Mouse (Mus musculus) CH12.LX (cell line): ENCODE measurements around the gene Ifitm5. TPM values are rescaled to one million over a fixed set of nuclear protein-coding genes. Genes with fewer than 3 reads are reported as not detected.

Source experiments
- DNase-seq: peaks from one replicate; pipeline ENCODE4 v3.0.0-alpha.2; 2013; ENCODE audit errors: extremely low read depth
- H3K27ac ChIP-seq: 2 replicates; pipeline ENCODE4 v1.5.1; 2012; ENCODE audit warnings: low read depth, mild to moderate bottlenecking, control low read depth, moderate library complexity; ENCODE audit not compliant: insufficient read depth
- H3K27me3 ChIP-seq: replicated peaks from 2 replicates; pipeline ENCODE3; 2012; ENCODE audit warnings: inconsistent platforms
- H3K36me3 ChIP-seq, 2 experiments: replicated peaks in 1 of 2; 2 replicates each; pipeline versions ENCODE3 to v1.6.1; 2012; ENCODE audit warnings: inconsistent platforms in 1 of 2, low read length in 1 of 2, mild to moderate bottlenecking in 1 of 2, mixed read lengths in 1 of 2, moderate library complexity in 1 of 2; ENCODE audit not compliant: control insufficient read depth in 1 of 2, insufficient read depth in 1 of 2
- H3K4me1 ChIP-seq, 2 experiments: 2 replicates each; pipeline ENCODE4 v1.6.1; 2012; ENCODE audit warnings: inconsistent platforms in 1 of 2, moderate library complexity in 1 of 2; ENCODE audit not compliant: insufficient read depth in 2 of 2, control insufficient read depth in 1 of 2
- H3K4me2 ChIP-seq: 2 replicates; pipeline ENCODE4 v1.6.1; 2012; ENCODE audit warnings: low read depth, mild to moderate bottlenecking, control low read depth; ENCODE audit not compliant: poor library complexity, insufficient read depth, severe bottlenecking
- H3K4me3 ChIP-seq, 3 experiments: fragments of 150-350 bp in 1 of 3; sonication (generic) in 1 of 3; replicated peaks in 1 of 3; 2 replicates each; pipeline versions ENCODE3 to v1.5.1; 2011 to 2012; ENCODE audit warnings: low read depth in 2 of 3, low read length in 2 of 3, mild to moderate bottlenecking in 2 of 3, moderate library complexity in 2 of 3, control low read depth in 1 of 3, improper control_type of control experiment in 1 of 3, inconsistent platforms in 1 of 3, mixed read lengths in 1 of 3; ENCODE audit not compliant: poor library complexity in 1 of 3
- H3K79me2 ChIP-seq: replicated peaks from 2 replicates; pipeline ENCODE4 v1.6.1; 2012; ENCODE audit warnings: mild to moderate bottlenecking, moderate library complexity; ENCODE audit not compliant: control insufficient read depth, poor library complexity, insufficient read depth, severe bottlenecking; ENCODE audit errors: extremely low read depth
- H3K9ac ChIP-seq: 2 replicates; pipeline ENCODE4 v1.6.1; 2012; ENCODE audit warnings: low read depth, mild to moderate bottlenecking, control low read depth, moderate library complexity; ENCODE audit not compliant: insufficient read depth
- H3K9me3 ChIP-seq: replicated peaks from 2 replicates; pipeline ENCODE3; 2012; ENCODE audit warnings: low read length, inconsistent platforms, mixed read lengths
- BHLHE40 ChIP-seq: IDR thresholded peaks from 2 replicates; pipeline ENCODE4 v1.6.1; 2011; ENCODE audit warnings: mild to moderate bottlenecking, low read depth, low read length, improper control_type of control experiment
- CHD1 ChIP-seq: IDR thresholded peaks from 2 replicates; pipeline ENCODE4 v1.6.1; 2012; ENCODE audit warnings: low read depth, low read length, improper control_type of control experiment, inconsistent platforms
- CTCF ChIP-seq, 2 experiments: IDR thresholded peaks in 1 of 2; conservative IDR thresholded peaks in 1 of 2; 2 replicates each; pipeline ENCODE4 v1.5.1; 2011 to 2012; ENCODE audit warnings: low read depth in 2 of 2, low read length in 2 of 2, improper control_type of control experiment in 1 of 2, inconsistent platforms in 1 of 2, mild to moderate bottlenecking in 1 of 2, moderate library complexity in 1 of 2
- ELF1 ChIP-seq: IDR thresholded peaks from 2 replicates; pipeline ENCODE4 v1.6.1; 2014; ENCODE audit warnings: low read depth, mild to moderate bottlenecking, inconsistent platforms, low read length, improper control_type of control experiment
- EP300 ChIP-seq: IDR thresholded peaks from 2 replicates; pipeline ENCODE4 v1.6.1; 2011; ENCODE audit warnings: low read length, improper control_type of control experiment
- ETS1 ChIP-seq: conservative IDR thresholded peaks from 2 replicates; pipeline ENCODE4 v1.6.1; 2012; ENCODE audit warnings: low read depth, mild to moderate bottlenecking, inconsistent platforms, low read length, improper control_type of control experiment, moderate library complexity
- HCFC1 ChIP-seq: IDR thresholded peaks from 2 replicates; pipeline ENCODE4 v1.6.1; 2012; ENCODE audit warnings: low read depth, mild to moderate bottlenecking, inconsistent platforms, low read length, improper control_type of control experiment
- MAX ChIP-seq: IDR thresholded peaks from 2 replicates; pipeline ENCODE4 v1.6.1; 2011; ENCODE audit warnings: low read length, improper control_type of control experiment
- MXI1 ChIP-seq: IDR thresholded peaks from 2 replicates; pipeline ENCODE4 v1.6.1; 2011; ENCODE audit warnings: mild to moderate bottlenecking, low read depth, low read length, improper control_type of control experiment
- MYC ChIP-seq: IDR thresholded peaks from 2 replicates; pipeline ENCODE4 v1.6.1; 2011; ENCODE audit warnings: low read depth, mild to moderate bottlenecking, improper control_type of control experiment, low read length
- NELFE ChIP-seq: IDR thresholded peaks from 2 replicates; pipeline ENCODE4 v1.6.1; 2011; ENCODE audit warnings: low read depth, low read length, improper control_type of control experiment
- POLR2AphosphoS2 ChIP-seq: IDR thresholded peaks from 2 replicates; pipeline ENCODE4 v1.6.1; 2011; ENCODE audit warnings: low read depth, low read length, improper control_type of control experiment
- RCOR1 ChIP-seq: conservative IDR thresholded peaks from 2 replicates; pipeline ENCODE4 v1.6.1; 2012; ENCODE audit warnings: low read depth, mild to moderate bottlenecking, inconsistent platforms, low read length, improper control_type of control experiment
- SIN3A ChIP-seq: IDR thresholded peaks from 2 replicates; pipeline ENCODE4 v1.6.1; 2012; ENCODE audit warnings: low read length, improper control_type of control experiment, inconsistent platforms
- SMC3 ChIP-seq: IDR thresholded peaks from 2 replicates; pipeline ENCODE4 v1.6.1; 2011; ENCODE audit warnings: low read depth, low read length, improper control_type of control experiment
- USF1 ChIP-seq: IDR thresholded peaks from 2 replicates; pipeline ENCODE4 v1.6.1; 2014; ENCODE audit warnings: low read depth, mild to moderate bottlenecking, inconsistent platforms, low read length, improper control_type of control experiment
- USF2 ChIP-seq: conservative IDR thresholded peaks from 2 replicates; pipeline ENCODE4 v1.6.1; 2011; ENCODE audit warnings: low read depth, low read length, improper control_type of control experiment
- ZKSCAN1 ChIP-seq: IDR thresholded peaks from 2 replicates; pipeline ENCODE4 v1.6.1; 2012; ENCODE audit warnings: low read depth, inconsistent platforms, low read length, improper control_type of control experiment, borderline replicate concordance
- ZMIZ1 ChIP-seq: IDR thresholded peaks from 2 replicates; pipeline ENCODE4 v1.6.1; 2012; ENCODE audit warnings: low read depth, mild to moderate bottlenecking, inconsistent platforms, low read length, improper control_type of control experiment
- dilution Hi-C: fragments of 300-500 bp; cut with MboI; formaldehyde crosslinking; loops from 2 replicates; pipeline ENCODE4 v1.14.3; 2020; ENCODE audit warnings: low sequenced_read_pairs; ENCODE audit not compliant: extremely low pct_unique_long_range_greater_than_20kb, extremely low pct_ligation_motif_present
- in situ Hi-C: fragments of 300-500 bp; cut with MboI; formaldehyde crosslinking; loops from 3 replicates; pipeline ENCODE4 v1.14.3; 2019; ENCODE audit warnings: low sequenced_read_pairs, low pct_ligation_motif_present, low pct_unique_long_range_greater_than_20kb, mixed read lengths
- polyA plus RNA-seq: library from polyadenylated mRNA; unstranded; fragments of >175 nt; gene quantifications from 2 replicates; pipeline ENCODE4 v1.2.1, GENCODE M21; 2012; ENCODE audit warnings: low read depth; ENCODE audit not compliant: insufficient read length
- total RNA-seq, 2 experiments: library from RNA; depleted of rRNA; stranded (reverse); fragments of 300-350 nt in 1 of 2; fragments of >200 nt in 1 of 2; gene quantifications; 2 replicates each; pipeline ENCODE4 v1.2.3; 2012 to 2014

Gene Ifitm5
- total and polyA plus RNA-seq, 3 experiments: 0.68 to 0.71 TPM; not detected in 1

DNA sequence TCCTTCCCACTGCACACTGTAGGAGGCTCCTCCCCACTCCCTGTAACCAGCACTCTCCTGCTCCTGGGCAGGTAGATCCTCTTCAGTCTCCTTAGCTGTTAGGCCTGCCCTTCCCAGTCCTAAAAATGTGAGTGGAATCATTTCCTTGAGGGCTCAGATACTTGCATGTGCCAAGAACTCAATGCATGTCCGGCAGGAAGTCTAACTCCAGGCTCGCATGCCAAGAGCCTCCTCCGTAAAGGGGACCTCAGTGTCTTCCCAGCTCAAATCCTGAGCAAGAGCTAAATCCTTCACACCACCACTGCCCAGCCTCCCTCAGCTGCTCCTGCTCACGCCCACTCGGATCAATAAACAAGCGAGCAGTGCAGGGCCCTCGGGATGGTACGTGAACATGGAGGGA lies 960 bp upstream of the Ifitm5 start:
- no peak overlapping the region for H3K9ac ChIP-seq
- TF ChIP-seq NELFE (no peak), POLR2AphosphoS2 (0 out of 2 replicates have a peak, but pooled peaks have one; percentile 9), ETS1 (no peak), ELF1 (no peak)
- TF ChIP-seq, all 38 proteins: peak for 1
- Histone ChIP-seq H3K4me3 (no peak overlapping the region), H3K9me3 (no peaks in the 10 kb centered on the region), H3K36me3 (peaks cover 26 to 77% of the 10 kb centered on the region in 2 experiments), H3K27me3 (no peaks in the 10 kb centered on the region), H3K4me2 (no peak overlapping the region), H3K4me1 (peaks cover 3 to 49% of the 10 kb centered on the region in 2 experiments), H3K79me2 (peaks cover 5% of the 10 kb centered on the region; the same call in 1 of the 2 replicates), H3K27ac (no peak overlapping the region)
- dilution Hi-C loops (no loop called here), in situ Hi-C loops (no loop called here)
- no peak for DNase-seq

DNA sequence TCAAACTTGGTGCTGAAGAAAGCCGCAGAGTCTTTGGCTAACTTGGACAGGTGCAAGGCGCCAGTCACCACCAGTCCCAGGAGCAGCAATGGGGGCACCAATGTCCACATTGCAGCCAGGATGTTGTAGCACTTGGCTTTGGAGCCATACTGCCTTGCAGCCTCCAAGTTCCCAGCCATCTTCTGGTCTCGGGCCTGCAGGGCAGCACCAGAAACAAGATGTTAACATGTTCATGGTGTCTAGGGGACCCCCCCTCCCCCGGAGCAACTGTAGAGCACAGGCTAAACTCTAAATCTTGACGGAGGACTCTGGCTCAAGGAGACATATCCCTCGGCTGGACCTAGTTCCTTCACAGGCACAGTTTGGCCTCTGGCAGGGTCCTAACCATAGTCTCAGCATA lies 836 bp downstream of the Ifitm5 start:
- H3K9ac ChIP-seq: no peak overlapping the region
- in situ Hi-C loops (loop anchor here (5.0 kb wide), 1 partner anchor 37 kb away; no protein-coding TSS in a partner anchor), dilution Hi-C loops (no loop called here)
- peaks cover 5% of the 10 kb centered on the region; the same call in 1 of the 2 replicates for H3K79me2 ChIP-seq
- peaks cover 29 to 93% of the 10 kb centered on the region in 2 experiments for H3K36me3 ChIP-seq
- H3K27ac ChIP-seq: no peak overlapping the region
- H3K4me2 ChIP-seq: no peak overlapping the region
- H3K27me3 ChIP-seq: no peaks in the 10 kb centered on the region
- DNase-seq: no peak
- peaks cover 3 to 50% of the 10 kb centered on the region in 2 experiments; a peak in 3 of 4 replicates for H3K4me1 ChIP-seq
- H3K4me3 ChIP-seq: no peak overlapping the region
- no peaks in the 10 kb centered on the region for H3K9me3 ChIP-seq
- no peak for TF ChIP-seq ZMIZ1
- TF ChIP-seq SMC3: no peak
- TF ChIP-seq MXI1: no peak
- TF ChIP-seq POLR2AphosphoS2: no peak
- no peak for TF ChIP-seq USF2
- TF ChIP-seq SIN3A: no peak
- no peak for TF ChIP-seq MAX
- TF ChIP-seq MYC: no peak
- TF ChIP-seq CHD1: no peak
- no peak for TF ChIP-seq RCOR1
- no peak for TF ChIP-seq CTCF (conservative IDR thresholded peaks at IDR 0.05 in 1 of 2, IDR thresholded peaks at IDR 0.05 in 1 of 2; ENCODE audit: low read depth in 2 of 2, low read length in 2 of 2)
- no peak for TF ChIP-seq ZKSCAN1
- no peak for TF ChIP-seq USF1
- TF ChIP-seq EP300: no peak
- TF ChIP-seq ETS1: no peak
- TF ChIP-seq HCFC1: no peak
- TF ChIP-seq BHLHE40: no peak
- TF ChIP-seq NELFE: no peak
